Mouse (Mus musculus): ENCODE data around the gene Pgm5. TPM values are rescaled to one million over a fixed set of nuclear protein-coding genes. Genes with fewer than 3 reads are reported as not detected.

Gene Pgm5
- total and polyA plus RNA-seq, 3 experiments, result not detected

- no peaks in the 10 kb centered on the region for H3K4me1 ChIP-seq (ENCODE audit: control insufficient read depth in 1 of 2, insufficient read depth in 2 of 2, low read length in 2 of 2)
- no peaks in the 10 kb centered on the region; a peak in 2 of 4 replicates for H3K27me3 ChIP-seq (ENCODE audit: control insufficient read depth in 1 of 2, insufficient read depth in 2 of 2, low read length in 2 of 2)
- H3K79me2 ChIP-seq (ENCODE audit: control insufficient read depth, insufficient read depth, low read length, poor library complexity), result no peaks in the 10 kb centered on the region
- no peak for TF ChIP-seq CHD2 (IDR thresholded peaks at IDR 0.05; ENCODE audit: low read length)
- no peak for TF ChIP-seq USF2 (IDR thresholded peaks at IDR 0.05; ENCODE audit: borderline replicate concordance in 1 of 2, insufficient read depth in 1 of 2, low read depth in 1 of 2, low read length in 2 of 2)
- no peak for TF ChIP-seq MAZ (IDR thresholded peaks at IDR 0.05; ENCODE audit: low read depth, low read length)
- no peak for TF ChIP-seq ZNF384 (IDR thresholded peaks at IDR 0.05; ENCODE audit: low read depth, low read length)
- H3K36me3 ChIP-seq (ENCODE audit: control insufficient read depth in 1 of 2, insufficient read depth in 2 of 2, low read length in 2 of 2), result no peaks in the 10 kb centered on the region
- H3K9me3 ChIP-seq (replicated peaks; ENCODE audit: insufficient read depth, low read length), result no peaks in the 10 kb centered on the region
- no peak overlapping the region for H3K9ac ChIP-seq (ENCODE audit: control insufficient read depth, low read depth, low read length, poor library complexity, severe bottlenecking)
- H3K27ac ChIP-seq (ENCODE audit: control insufficient read depth, low read depth, low read length), result no peak overlapping the region
- no peak for DNase-seq (ENCODE audit: low read depth, low spot score)
- no peak overlapping the region for H3K4me3 ChIP-seq (ENCODE audit: control insufficient read depth in 1 of 2, insufficient read depth in 1 of 2, low read depth in 2 of 2, low read length in 2 of 2)
These were observed 12.8 kb downstream of the Pgm5 start for GRCm38 (mm10) chr19:24848844-24849243.

- no peak for DNase-seq (ENCODE audit: low read depth, low spot score)
- no peak overlapping the region for H3K4me3 ChIP-seq (ENCODE audit: control insufficient read depth in 1 of 2, insufficient read depth in 1 of 2, low read depth in 2 of 2, low read length in 2 of 2)
- no peaks in the 10 kb centered on the region for H3K36me3 ChIP-seq (ENCODE audit: control insufficient read depth in 1 of 2, insufficient read depth in 2 of 2, low read length in 2 of 2)
- no peak overlapping the region for H3K9ac ChIP-seq (ENCODE audit: control insufficient read depth, low read depth, low read length, poor library complexity, severe bottlenecking)
- no peaks in the 10 kb centered on the region for H3K9me3 ChIP-seq (replicated peaks; ENCODE audit: insufficient read depth, low read length)
- TF ChIP-seq ZMIZ1 (IDR thresholded peaks at IDR 0.05; ENCODE audit: low read depth, low read length) (no peak), NELFE (IDR thresholded peaks at IDR 0.05; ENCODE audit: low read depth, low read length) (no peak), HCFC1 (IDR thresholded peaks at IDR 0.05; ENCODE audit: low read depth, low read length) (no peak), POLR2AphosphoS2 (IDR thresholded peaks at IDR 0.05; ENCODE audit: low read length) (no peak), GABPA (IDR thresholded peaks at IDR 0.05; ENCODE audit: low read depth, low read length) (no peak), GATA1 (IDR thresholded peaks at IDR 0.05; ENCODE audit: low read depth, low read length) (no peak), USF1 (IDR thresholded peaks at IDR 0.05; ENCODE audit: low read depth, low read length) (no peak), BHLHE40 (IDR thresholded peaks at IDR 0.05; ENCODE audit: borderline replicate concordance, low read depth, low read length) (no peak), EP300 (IDR thresholded peaks at IDR 0.05; ENCODE audit: low read depth in 1 of 2, low read length in 2 of 2) (no peak), UBTF (IDR thresholded peaks at IDR 0.05; ENCODE audit: borderline replicate concordance, insufficient read depth, low read depth, low read length) (no peak), POLR2A (IDR thresholded peaks at IDR 0.05; ENCODE audit: control insufficient read depth in 1 of 2, insufficient read depth in 1 of 2, low read depth in 1 of 2, low read length in 2 of 2, poor library complexity in 1 of 2) (no peak), ZC3H11A (IDR thresholded peaks at IDR 0.05; ENCODE audit: low read depth, low read length) (no peak), RAD21 (IDR thresholded peaks at IDR 0.05; ENCODE audit: low read depth, low read length) (no peak), KAT2A (conservative IDR thresholded peaks at IDR 0.05; ENCODE audit: low read depth, low read length) (no peak), USF2 (IDR thresholded peaks at IDR 0.05; ENCODE audit: borderline replicate concordance in 1 of 2, insufficient read depth in 1 of 2, low read depth in 1 of 2, low read length in 2 of 2) (no peak), SIN3A (IDR thresholded peaks at IDR 0.05; ENCODE audit: low read length) (no peak), MXI1 (IDR thresholded peaks at IDR 0.05; ENCODE audit: low read depth, low read length) (no peak)
- H3K27ac ChIP-seq (ENCODE audit: control insufficient read depth, low read depth, low read length), result no peak overlapping the region
- H3K79me2 ChIP-seq (ENCODE audit: control insufficient read depth, insufficient read depth, low read length, poor library complexity), result no peaks in the 10 kb centered on the region
- H3K27me3 ChIP-seq (ENCODE audit: control insufficient read depth in 1 of 2, insufficient read depth in 2 of 2, low read length in 2 of 2), result no peaks in the 10 kb centered on the region; a peak in 2 of 4 replicates
- no peaks in the 10 kb centered on the region for H3K4me1 ChIP-seq (ENCODE audit: control insufficient read depth in 1 of 2, insufficient read depth in 2 of 2, low read length in 2 of 2)
These were observed 13.3 kb downstream of the Pgm5 start for GRCm38 (mm10) chr19:24848345-24848744.

Measured in MEL (cell line).